Mouse (Mus musculus): Measurements from ENCODE around the gene Stk38. TPM values are rescaled to one million over a fixed set of nuclear protein-coding genes. Genes with fewer than 3 reads are reported as not detected.

The Stk38 gene
- total RNA-seq, 1 experiment from 2014 or later: 412 TPM

- no peak for ATAC-seq (ENCODE audit: extremely low read depth, insufficient number of reproducible peaks, low FRiP score, poor library complexity, severe bottlenecking)
Measured at GRCm38 (mm10) chr17:28984724-28985420, 22.9 kb downstream of the Stk38 start.

- no peak for ATAC-seq (ENCODE audit: extremely low read depth, insufficient number of reproducible peaks, low FRiP score, poor library complexity, severe bottlenecking)
Measured at GRCm38 (mm10) chr17:28982591-28982990, 25.2 kb downstream of the Stk38 start.

- no peak for ATAC-seq (ENCODE audit: extremely low read depth, insufficient number of reproducible peaks, low FRiP score, poor library complexity, severe bottlenecking)
Measured at GRCm38 (mm10) chr17:28981081-28981480, 26.7 kb downstream of the Stk38 start.

- ATAC-seq (ENCODE audit: extremely low read depth, insufficient number of reproducible peaks, low FRiP score, poor library complexity, severe bottlenecking): no peak
Measured at GRCm38 (mm10) chr17:28979091-28979490, 28.7 kb downstream of the Stk38 start.

- no peak for ATAC-seq (ENCODE audit: extremely low read depth, insufficient number of reproducible peaks, low FRiP score, poor library complexity, severe bottlenecking)
Measured at GRCm38 (mm10) chr17:28970122-28970521, 37.7 kb downstream of the Stk38 start.

GRCm38 (mm10) chr17:28967021-28967610 lies 40.7 kb downstream of the Stk38 start:
- ATAC-seq (ENCODE audit: extremely low read depth, insufficient number of reproducible peaks, low FRiP score, poor library complexity, severe bottlenecking): peak; percentile 50

GRCm38 (mm10) chr17:28961596-28961995 lies 46.2 kb downstream of the Stk38 start:
- ATAC-seq (ENCODE audit: extremely low read depth, insufficient number of reproducible peaks, low FRiP score, poor library complexity, severe bottlenecking): no peak

GRCm38 (mm10) chr17:28960597-28960996 lies 47.2 kb downstream of the Stk38 start:
- ATAC-seq (ENCODE audit: extremely low read depth, insufficient number of reproducible peaks, low FRiP score, poor library complexity, severe bottlenecking): no peak

- no peak for ATAC-seq (ENCODE audit: extremely low read depth, insufficient number of reproducible peaks, low FRiP score, poor library complexity, severe bottlenecking)
Measured at GRCm38 (mm10) chr17:28954416-28954815, 53.4 kb downstream of the Stk38 start.

GRCm38 (mm10) chr17:28953251-28953650 lies 54.5 kb downstream of the Stk38 start:
- no peak for ATAC-seq (ENCODE audit: extremely low read depth, insufficient number of reproducible peaks, low FRiP score, poor library complexity, severe bottlenecking)

- peak; percentile 68 for ATAC-seq (ENCODE audit: extremely low read depth, insufficient number of reproducible peaks, low FRiP score, poor library complexity, severe bottlenecking)
Measured at GRCm38 (mm10) chr17:28951831-28952799, 55.7 kb downstream of the Stk38 start, which contains the start of gene Kctd20. Gene Kctd20 (plus strand): TSS chr17:28951950.

- no peak for ATAC-seq (ENCODE audit: extremely low read depth, insufficient number of reproducible peaks, low FRiP score, poor library complexity, severe bottlenecking)
Measured at GRCm38 (mm10) chr17:28950751-28951150, 57.0 kb downstream of the Stk38 start.

- no peak for ATAC-seq (ENCODE audit: extremely low read depth, insufficient number of reproducible peaks, low FRiP score, poor library complexity, severe bottlenecking)
Measured at GRCm38 (mm10) chr17:28948661-28949060, 59.1 kb downstream of the Stk38 start.

GRCm38 (mm10) chr17:28947011-28947939 lies 60.5 kb downstream of the Stk38 start:
- ATAC-seq (ENCODE audit: extremely low read depth, insufficient number of reproducible peaks, low FRiP score, poor library complexity, severe bottlenecking): no peak

- ATAC-seq (ENCODE audit: extremely low read depth, insufficient number of reproducible peaks, low FRiP score, poor library complexity, severe bottlenecking): no peak
Measured at GRCm38 (mm10) chr17:28944481-28944880, 63.3 kb downstream of the Stk38 start.

GRCm38 (mm10) chr17:28943740-28944139 lies 64.1 kb downstream of the Stk38 start, which contains the start of gene Pxt1:
Gene Pxt1 (minus strand): TSS chr17:28943840.
- ATAC-seq (ENCODE audit: extremely low read depth, insufficient number of reproducible peaks, low FRiP score, poor library complexity, severe bottlenecking): no peak

GRCm38 (mm10) chr17:28942101-28942500 lies 65.7 kb downstream of the Stk38 start:
- ATAC-seq (ENCODE audit: extremely low read depth, insufficient number of reproducible peaks, low FRiP score, poor library complexity, severe bottlenecking): no peak

GRCm38 (mm10) chr17:28940776-28941555 lies 66.8 kb downstream of the Stk38 start:
- ATAC-seq (ENCODE audit: extremely low read depth, insufficient number of reproducible peaks, low FRiP score, poor library complexity, severe bottlenecking): no peak

All from neutrophil, adult 5-6 weeks (primary cell).